Mouse (Mus musculus): ENCODE results near the gene Npas2. TPM values are rescaled to one million over a fixed set of nuclear protein-coding genes. Genes with fewer than 3 reads are reported as not detected.

The Npas2 gene
- polyA plus RNA-seq, 1 experiment from 2014 or later, result 0.15 TPM

GRCm38 (mm10) chr1:39237503-39238255 lies 44.1 kb downstream of the Npas2 start:
- Histone ChIP-seq H3K4me3 (no peak overlapping the region), H3K4me1 (no peaks in the 10 kb centered on the region), H3K27ac (no peak overlapping the region), H3K27me3 (ENCODE audit: low read depth, poor library complexity, severe bottlenecking) (no peaks in the 10 kb centered on the region), H3K36me3 (no peaks in the 10 kb centered on the region), H3K9me3 (replicated peaks) (no peaks in the 10 kb centered on the region)
- 84% methylated on average over 9 of the region's 9 CpGs for WGBS
- no peak for DNase-seq (ENCODE audit: low spot score)

- Histone ChIP-seq H3K36me3 (no peaks in the 10 kb centered on the region), H3K27me3 (ENCODE audit: low read depth, poor library complexity, severe bottlenecking) (no peaks in the 10 kb centered on the region), H3K4me1 (no peaks in the 10 kb centered on the region), H3K9me3 (replicated peaks) (no peaks in the 10 kb centered on the region), H3K27ac (no peak overlapping the region), H3K4me3 (no peak overlapping the region)
- 91% methylated on average over 6 of the region's 6 CpGs for WGBS
- DNase-seq (ENCODE audit: low spot score), result no peak
These were observed 47.5 kb downstream of the Npas2 start for GRCm38 (mm10) chr1:39240860-39241584.

GRCm38 (mm10) chr1:39244726-39245125 lies 51.2 kb downstream of the Npas2 start:
- Histone ChIP-seq H3K4me3 (no peak overlapping the region), H3K9me3 (replicated peaks) (no peaks in the 10 kb centered on the region), H3K36me3 (no peaks in the 10 kb centered on the region), H3K4me1 (no peaks in the 10 kb centered on the region), H3K27me3 (ENCODE audit: low read depth, poor library complexity, severe bottlenecking) (no peaks in the 10 kb centered on the region), H3K27ac (no peak overlapping the region)
- WGBS, result 61% methylated on average over 1 of the region's 1 CpGs
- no peak for DNase-seq (ENCODE audit: low spot score)

GRCm38 (mm10) chr1:39251679-39252078 lies 58.1 kb downstream of the Npas2 start:
- Histone ChIP-seq H3K27ac (no peak overlapping the region), H3K9me3 (replicated peaks) (no peaks in the 10 kb centered on the region), H3K4me1 (peaks cover 6% of the 10 kb centered on the region; the same call in 1 of the 2 replicates), H3K4me3 (no peak overlapping the region), H3K36me3 (no peaks in the 10 kb centered on the region), H3K27me3 (ENCODE audit: low read depth, poor library complexity, severe bottlenecking) (no peaks in the 10 kb centered on the region)
- 31% methylated on average over 7 of the region's 7 CpGs for WGBS
- DNase-seq (ENCODE audit: low spot score), result no peak

- DNase-seq (ENCODE audit: low spot score), result peak; percentile 37
- 76% methylated on average over 4 of the region's 4 CpGs for WGBS
- no peaks in the 10 kb centered on the region for H3K27me3 ChIP-seq (ENCODE audit: low read depth, poor library complexity, severe bottlenecking)
- H3K36me3 ChIP-seq, result no peaks in the 10 kb centered on the region
- no peak overlapping the region for H3K27ac ChIP-seq
- peaks cover 6% of the 10 kb centered on the region; the same call in 1 of the 2 replicates for H3K4me1 ChIP-seq
- H3K9me3 ChIP-seq (replicated peaks), result no peaks in the 10 kb centered on the region
- H3K4me3 ChIP-seq, result no peak overlapping the region
These were observed 60.2 kb downstream of the Npas2 start for GRCm38 (mm10) chr1:39253771-39254170.

- Histone ChIP-seq H3K4me1 (peaks cover 6% of the 10 kb centered on the region; the same call in 1 of the 2 replicates), H3K9me3 (replicated peaks) (no peaks in the 10 kb centered on the region), H3K27ac (no peak overlapping the region), H3K4me3 (no peak overlapping the region), H3K27me3 (ENCODE audit: low read depth, poor library complexity, severe bottlenecking) (no peaks in the 10 kb centered on the region), H3K36me3 (no peaks in the 10 kb centered on the region)
- DNase-seq (ENCODE audit: low spot score), result no peak
- WGBS, result 91% methylated on average over 9 of the region's 9 CpGs
These were observed 62.5 kb downstream of the Npas2 start for GRCm38 (mm10) chr1:39256051-39256450.

- peaks cover 4% of the 10 kb centered on the region; the same call in 1 of the 2 replicates for H3K4me1 ChIP-seq
- H3K9me3 ChIP-seq (replicated peaks), result no peaks in the 10 kb centered on the region
- WGBS, result 83% methylated on average over 8 of the region's 8 CpGs
- no peak overlapping the region for H3K4me3 ChIP-seq
- H3K36me3 ChIP-seq, result no peaks in the 10 kb centered on the region
- no peak overlapping the region for H3K27ac ChIP-seq
- DNase-seq (ENCODE audit: low spot score), result no peak
- no peaks in the 10 kb centered on the region for H3K27me3 ChIP-seq (ENCODE audit: low read depth, poor library complexity, severe bottlenecking)
These were observed 63.2 kb downstream of the Npas2 start for GRCm38 (mm10) chr1:39256513-39257330.

GRCm38 (mm10) chr1:39257331-39257594 lies 63.7 kb downstream of the Npas2 start:
- WGBS, result 80% methylated on average over 3 of the region's 3 CpGs
- H3K36me3 ChIP-seq, result no peaks in the 10 kb centered on the region
- no peaks in the 10 kb centered on the region for H3K27me3 ChIP-seq (ENCODE audit: low read depth, poor library complexity, severe bottlenecking)
- DNase-seq (ENCODE audit: low spot score), result no peak
- H3K27ac ChIP-seq, result no peak overlapping the region
- no peaks in the 10 kb centered on the region for H3K4me1 ChIP-seq
- no peaks in the 10 kb centered on the region for H3K9me3 ChIP-seq (replicated peaks)
- no peak overlapping the region for H3K4me3 ChIP-seq

- Histone ChIP-seq H3K36me3 (no peaks in the 10 kb centered on the region), H3K27ac (no peak overlapping the region), H3K4me1 (no peaks in the 10 kb centered on the region), H3K27me3 (ENCODE audit: low read depth, poor library complexity, severe bottlenecking) (no peaks in the 10 kb centered on the region), H3K4me3 (no peak overlapping the region), H3K9me3 (replicated peaks) (no peaks in the 10 kb centered on the region)
- WGBS, result 66% methylated on average over 3 of the region's 3 CpGs
- no peak for DNase-seq (ENCODE audit: low spot score)
These were observed 66.1 kb downstream of the Npas2 start for GRCm38 (mm10) chr1:39259668-39260067.

- Histone ChIP-seq H3K9me3 (replicated peaks) (no peaks in the 10 kb centered on the region), H3K4me1 (no peaks in the 10 kb centered on the region), H3K27me3 (ENCODE audit: low read depth, poor library complexity, severe bottlenecking) (no peaks in the 10 kb centered on the region), H3K4me3 (no peak overlapping the region), H3K36me3 (no peaks in the 10 kb centered on the region), H3K27ac (no peak overlapping the region)
- DNase-seq (ENCODE audit: low spot score), result no peak
- WGBS, result 83% methylated on average over 8 of the region's 8 CpGs
These were observed 66.8 kb downstream of the Npas2 start for GRCm38 (mm10) chr1:39260183-39260978.

- Histone ChIP-seq H3K36me3 (no peaks in the 10 kb centered on the region), H3K4me3 (no peak overlapping the region), H3K9me3 (replicated peaks) (no peaks in the 10 kb centered on the region), H3K27me3 (ENCODE audit: low read depth, poor library complexity, severe bottlenecking) (no peaks in the 10 kb centered on the region), H3K27ac (no peak overlapping the region), H3K4me1 (no peaks in the 10 kb centered on the region)
- no peak for DNase-seq (ENCODE audit: low spot score)
- 94% methylated on average over 9 of the region's 9 CpGs for WGBS
These were observed 73.4 kb downstream of the Npas2 start for GRCm38 (mm10) chr1:39266843-39267512.

GRCm38 (mm10) chr1:39272976-39273375 lies 79.4 kb downstream of the Npas2 start:
- Histone ChIP-seq H3K27me3 (ENCODE audit: low read depth, poor library complexity, severe bottlenecking) (no peaks in the 10 kb centered on the region), H3K36me3 (no peaks in the 10 kb centered on the region), H3K4me1 (no peaks in the 10 kb centered on the region), H3K4me3 (no peak overlapping the region), H3K9me3 (replicated peaks) (no peaks in the 10 kb centered on the region), H3K27ac (no peak overlapping the region)
- WGBS, result 86% methylated on average over 6 of the region's 6 CpGs
- DNase-seq (ENCODE audit: low spot score), result no peak

Data from limb, embryonic 10.5 days (tissue).